ENCODE assay signal across 9 mouse cellular contexts in the genomic region with DNA sequence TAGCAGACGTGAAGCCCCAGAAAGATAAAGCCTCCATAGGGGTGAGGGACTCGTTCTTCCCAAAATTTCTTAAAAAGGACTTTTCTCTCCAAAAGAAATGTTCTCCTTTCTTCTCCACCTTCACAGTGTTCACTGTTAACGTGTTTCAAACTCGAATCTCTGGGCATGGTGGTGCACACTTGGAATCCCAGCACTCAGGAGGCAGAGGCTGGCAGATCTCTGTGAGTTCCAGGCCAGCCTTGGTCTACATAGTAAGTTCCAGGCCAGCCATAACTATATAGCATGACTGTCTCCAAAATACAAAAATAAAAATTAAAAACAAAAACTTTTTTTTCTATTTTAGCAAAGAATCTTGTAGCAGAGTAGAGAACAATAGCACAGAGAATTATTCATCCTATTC. TPM values are rescaled to one million over a fixed set of nuclear protein-coding genes. Genes with fewer than 3 reads are reported as not detected.
A peak's percentile ranks its signal among the peaks of the same experiment; 100 is the strongest.
DNase-seq lines count a peak whose midpoint lies in the region; ATAC-seq and TF ChIP-seq lines count a peak whose summit lies in the region.
"Had no signal": no experiment of that assay in that cellular context is flagged by ENCODE, and none has a peak within 500 bp of the region (broad histone marks: within the 10 kb centered on the region; RNA-seq: fewer than 3 reads in every experiment).

No protein-coding gene starts in this region.

- H3K4me2 ChIP-seq in hindbrain, embryonic 13.5 days: peak overlapping the region; percentile 70

- TF ChIP-seq POLR2A in cortical plate, adult 2 months (IDR thresholded peaks at IDR 0.05; ENCODE audit: extremely low read depth, insufficient read depth, low read length): no peak

- no peaks in the 10 kb centered on the region for H3K36me3 ChIP-seq in heart, embryonic 10.5 days
- peaks cover 2% of the 10 kb centered on the region; the same call in 1 of the 2 replicates for H3K36me3 ChIP-seq in hindbrain, embryonic 13.5 days
- peaks cover 2% of the 10 kb centered on the region; the same call in 1 of the 2 replicates for H3K36me3 ChIP-seq in midbrain, embryonic 10.5 days

- 54% methylated on average over 4 of the region's 4 CpGs for WGBS in heart, embryonic 10.5 days
- 77% methylated on average over 4 of the region's 4 CpGs for WGBS in hindbrain, embryonic 13.5 days
- WGBS in midbrain, embryonic 10.5 days: 89% methylated on average over 4 of the region's 4 CpGs

- intact Hi-C loops in heart, postnatal 10 days (cut with DNase I): no loop called here

- H3K4me1 ChIP-seq in heart, embryonic 10.5 days: peaks cover 46% of the 10 kb centered on the region
- H3K4me1 ChIP-seq in cortical plate, adult 2 months (ENCODE audit: control insufficient read depth, insufficient read depth, low read length): peaks cover 22% of the 10 kb centered on the region
- peaks cover 68% of the 10 kb centered on the region for H3K4me1 ChIP-seq in hindbrain, embryonic 13.5 days (replicated peaks)
- peaks cover 72% of the 10 kb centered on the region for H3K4me1 ChIP-seq in midbrain, embryonic 10.5 days

- no peak for TF ChIP-seq CTCF in cortical plate, adult 2 months (IDR thresholded peaks at IDR 0.05; ENCODE audit: extremely low read depth, insufficient read depth, low read length)

- H3K27me3 ChIP-seq in heart, embryonic 10.5 days (ENCODE audit: insufficient read depth, poor library complexity, severe bottlenecking): no peaks in the 10 kb centered on the region
- no peaks in the 10 kb centered on the region for H3K27me3 ChIP-seq in hindbrain, embryonic 13.5 days
- H3K27me3 ChIP-seq in midbrain, embryonic 10.5 days (ENCODE audit: low read depth, poor library complexity, severe bottlenecking): peaks cover 14% of the 10 kb centered on the region

- H3K9ac ChIP-seq in hindbrain, embryonic 13.5 days: peak overlapping the region; percentile 99; the same call in 1 of the 2 replicates

- DNase-seq in heart, embryonic 10.5 days (ENCODE audit: low spot score): no peak
- DNase-seq in heart, postnatal 10 days: no peak
- no peak for DNase-seq in midbrain, embryonic 10.5 days (ENCODE audit: low spot score)
- no peak for DNase-seq in embryo, embryonic 9.5 days (ENCODE audit: extremely low spot score)
- no peak for DNase-seq in embryo, embryonic 11 days
- DNase-seq in embryo, embryonic 10.5 days (ENCODE audit: low spot score): no peak
- DNase-seq: adrenal gland, postnatal 25 days had no signal

- H3K9me3 ChIP-seq in heart, embryonic 10.5 days: no peaks in the 10 kb centered on the region
- H3K9me3 ChIP-seq in hindbrain, embryonic 13.5 days: no peaks in the 10 kb centered on the region
- no peaks in the 10 kb centered on the region for H3K9me3 ChIP-seq in midbrain, embryonic 10.5 days (replicated peaks)

- H3K27ac ChIP-seq in heart, embryonic 10.5 days: no peak overlapping the region
- H3K27ac ChIP-seq in cortical plate, adult 2 months (ENCODE audit: insufficient read depth, low read length): no peak overlapping the region
- no peak overlapping the region for H3K27ac ChIP-seq in hindbrain, embryonic 13.5 days
- no peak overlapping the region for H3K27ac ChIP-seq in midbrain, embryonic 10.5 days (replicated peaks)

- H3K4me3 ChIP-seq in heart, embryonic 10.5 days: peak overlapping the region; percentile 83
- H3K4me3 ChIP-seq in cortical plate, adult 2 months (ENCODE audit: insufficient read depth, low read length): peak overlapping the region; percentile 95; the same call in 1 of the 2 replicates
- peak overlapping the region; percentile 98 for H3K4me3 ChIP-seq in hindbrain, embryonic 13.5 days
- peak overlapping the region; percentile 93 for H3K4me3 ChIP-seq in midbrain, embryonic 10.5 days

- ATAC-seq in hindbrain, embryonic 13.5 days (ENCODE audit: low FRiP score): no peak

RNA-seq across cellular contexts. Expression of a gene that starts 1.4 kb away (rescaled TPM):
- polyA plus RNA-seq in heart, embryonic 10.5 days (2016; fragmentation: Nextera tagmentation; extraction: Ambion mirVana): 67.6 and 78.7 TPM in 2 replicates
- total RNA-seq in heart, postnatal 10 days (2021): 10 to 100 TPM; 19.3 to 22.2 TPM
- 138 and 142 TPM in 2 replicates for polyA plus RNA-seq in cortical plate, adult 2 months (2012; rRNA removed)
- polyA plus RNA-seq in hindbrain, embryonic 13.5 days (2015; fragmentation: Nextera tagmentation; extraction: Ambion mirVana): 202 and 206 TPM in 2 replicates
- polyA plus RNA-seq in midbrain, embryonic 10.5 days (2016; fragmentation: Nextera tagmentation; extraction: Ambion mirVana): 110 and 123 TPM in 2 replicates

RNA-seq across cellular contexts. Expression of a gene that starts 12.1 kb away (rescaled TPM):
- 35.2 and 36.2 TPM in 2 replicates for polyA plus RNA-seq in heart, embryonic 10.5 days (2016; fragmentation: Nextera tagmentation; extraction: Ambion mirVana)
- total RNA-seq in heart, postnatal 10 days (2021): 10 to 100 TPM; 66.6 to 72.7 TPM
- polyA plus RNA-seq in cortical plate, adult 2 months (2012; rRNA removed): 83.7 TPM in 2 replicates
- 36.8 and 39.3 TPM in 2 replicates for polyA plus RNA-seq in hindbrain, embryonic 13.5 days (2015; fragmentation: Nextera tagmentation; extraction: Ambion mirVana)
- 37.6 and 44.4 TPM in 2 replicates for polyA plus RNA-seq in midbrain, embryonic 10.5 days (2016; fragmentation: Nextera tagmentation; extraction: Ambion mirVana)

RNA-seq across cellular contexts. Expression of a gene that starts 59.4 kb away (rescaled TPM):
- polyA plus RNA-seq in heart, embryonic 10.5 days (2016; fragmentation: Nextera tagmentation; extraction: Ambion mirVana): 55.4 and 58.3 TPM in 2 replicates
- total RNA-seq in heart, postnatal 10 days (2021): 10 to 100 TPM; 25.7 to 27.0 TPM
- polyA plus RNA-seq in cortical plate, adult 2 months (2012; rRNA removed): 18.6 and 19.1 TPM in 2 replicates
- polyA plus RNA-seq in hindbrain, embryonic 13.5 days (2015; fragmentation: Nextera tagmentation; extraction: Ambion mirVana): 40.6 and 43.9 TPM in 2 replicates
- 69.7 and 74.0 TPM in 2 replicates for polyA plus RNA-seq in midbrain, embryonic 10.5 days (2016; fragmentation: Nextera tagmentation; extraction: Ambion mirVana)
